Mouse (Mus musculus) left cerebral cortex, adult 8-10 months (tissue): Measurements from ENCODE around the gene Txndc17. TPM values are rescaled to one million over a fixed set of nuclear protein-coding genes. Genes with fewer than 3 reads are reported as not detected.

Experiments used
- DNase-seq, 2 experiments: peaks; one replicate each; pipeline ENCODE4 v3.0.0; 2022; ENCODE audit warnings: low spot score in 2 of 2
- total RNA-seq, 4 experiments: library from RNA; stranded (reverse); gene quantifications; 2 replicates each; pipeline ENCODE4 v1.2.4; 2022

Txndc17 gene
- total RNA-seq, 4 experiments from 2014 or later, result 24.9 to 37.3 (median 30.2) TPM

- DNase-seq, result no peak
These were observed 13.9 kb downstream of the Txndc17 start for GRCm38 (mm10) chr11:72221278-72221677.

- DNase-seq, result no peak
These were observed 16.1 kb downstream of the Txndc17 start for GRCm38 (mm10) chr11:72223414-72223813.

GRCm38 (mm10) chr11:72224865-72225264 lies 17.5 kb downstream of the Txndc17 start:
- peak; percentile 50 to 76 for DNase-seq

- DNase-seq, result peak in 1 of 2 experiments; percentile 40
These were observed 18.9 kb downstream of the Txndc17 start for GRCm38 (mm10) chr11:72226020-72226791.

- DNase-seq, result no peak
These were observed 19.6 kb downstream of the Txndc17 start for GRCm38 (mm10) chr11:72226901-72227300.

GRCm38 (mm10) chr11:72228513-72228912 lies 21.2 kb downstream of the Txndc17 start:
- DNase-seq, result no peak

GRCm38 (mm10) chr11:72232068-72232467 lies 24.7 kb downstream of the Txndc17 start:
- no peak for DNase-seq

GRCm38 (mm10) chr11:72232991-72233390 lies 25.6 kb downstream of the Txndc17 start:
- no peak for DNase-seq

- peak in 1 of 2 experiments; percentile 67 for DNase-seq
These were observed 26.7 kb downstream of the Txndc17 start for GRCm38 (mm10) chr11:72234013-72234412.

- no peak for DNase-seq
These were observed 32.9 kb downstream of the Txndc17 start for GRCm38 (mm10) chr11:72240062-72240860.

GRCm38 (mm10) chr11:72245196-72245753 lies 37.9 kb downstream of the Txndc17 start:
- peak in 1 of 2 experiments; percentile 36 for DNase-seq

GRCm38 (mm10) chr11:72255629-72256028 lies 48.3 kb downstream of the Txndc17 start:
- no peak for DNase-seq

GRCm38 (mm10) chr11:72256441-72256840 lies 49.1 kb downstream of the Txndc17 start:
- DNase-seq, result no peak

Other genes with a start within 250 kb of the Txndc17 start
- gene Aipl1, start 170.0 kb upstream of the Txndc17 start, total RNA-seq, result under 1 TPM in 1 of 4 experiments, not detected in 3; 0.14 TPM
- gene Pimreg, start 165.5 kb upstream of the Txndc17 start, total RNA-seq, result 1 to 10 TPM in 2 of 4 experiments, under 1 TPM in 2; 0.23 to 2.0 (median 0.98) TPM
- gene Pitpnm3, start 71.8 kb upstream of the Txndc17 start, total RNA-seq, result 10 to 100 TPM; 67.0 to 79.6 (median 74.5) TPM
- 10 to 100 TPM in 2 of 4 experiments, 1 to 10 TPM in 2; 8.3 to 12.7 (median 10.1) TPM for gene Gm43951, start 707 bp upstream of the Txndc17 start, total RNA-seq
- gene 4933427D14Rik, start 88 bp upstream of the Txndc17 start, total RNA-seq, result 10 to 100 TPM; 23.7 to 35.2 (median 28.0) TPM
- gene Med31, start 8.0 kb downstream of the Txndc17 start, total RNA-seq, result 10 to 100 TPM; 14.4 to 17.8 (median 15.2) TPM
- 10 to 100 TPM; 15.6 to 18.8 (median 17.2) TPM for gene Slc13a5, start 59.7 kb downstream of the Txndc17 start, total RNA-seq
- 10 to 100 TPM in 2 of 4 experiments, 1 to 10 TPM in 2; 5.6 to 11.8 (median 10.1) TPM for gene Xaf1, start 94.1 kb downstream of the Txndc17 start, total RNA-seq
- gene Fbxo39, start 106.9 kb downstream of the Txndc17 start, total RNA-seq, result not detected
- 1 to 10 TPM; 1.3 to 3.5 (median 2.5) TPM for gene Tekt1, start 154.9 kb downstream of the Txndc17 start, total RNA-seq
- 1 to 10 TPM in 2 of 4 experiments, under 1 TPM in 2; 0.89 to 2.9 (median 1.1) TPM for gene Smtnl2, start 204.2 kb downstream of the Txndc17 start, total RNA-seq
- under 1 TPM in 1 of 4 experiments, not detected in 3; 0.23 TPM for gene Ggt6, start 228.0 kb downstream of the Txndc17 start, total RNA-seq
- 10 to 100 TPM; 48.1 to 54.6 (median 51.3) TPM for gene Mybbp1a, start 233.8 kb downstream of the Txndc17 start, total RNA-seq